Mouse (Mus musculus): ENCODE results near the gene Gm9780. TPM values are rescaled to one million over a fixed set of nuclear protein-coding genes. Genes with fewer than 3 reads are reported as not detected.
"Not testable (repeated sequence)": the region's sequence is repeated elsewhere in the genome, so short reads cannot be mapped to it uniquely, and the experiment has no call there.

Gene Gm9780
- total RNA-seq, 1 experiment, result 5.2 TPM

DNA sequence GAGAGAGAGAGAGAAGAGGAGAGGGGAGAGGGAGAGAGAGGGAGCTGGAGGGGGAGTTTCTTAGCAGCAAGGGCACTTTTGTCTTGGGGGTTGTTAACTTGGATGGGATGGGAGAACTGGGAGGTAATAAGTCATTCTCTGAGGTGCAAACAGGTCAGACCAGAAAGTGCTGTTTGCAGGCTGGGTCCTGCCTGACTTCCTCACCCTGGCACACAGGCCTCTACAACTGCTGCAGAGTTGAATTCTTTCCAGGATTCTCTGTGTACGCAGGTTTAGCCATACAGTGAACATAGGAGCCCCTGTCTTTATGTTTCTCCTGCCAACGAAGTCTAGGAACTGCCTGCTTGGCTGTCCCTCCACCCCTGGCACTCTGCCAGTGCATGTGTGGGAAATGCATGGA, 35.0 kb downstream of the Gm9780 start:
- H3K9me3 ChIP-seq (ENCODE audit: control insufficient read depth, insufficient read depth, low read depth, low read length); H3K36me3 ChIP-seq (ENCODE audit: control insufficient read depth, insufficient read depth, low read length, poor library complexity, severe bottlenecking); H3K4me3 ChIP-seq (ENCODE audit: insufficient read depth in 1 of 2, low read depth in 1 of 2, low read length in 2 of 2, poor library complexity in 1 of 2, severe bottlenecking in 1 of 2); DNase-seq (ENCODE audit: low read depth, low spot score); in situ Hi-C loops (cut with MboI; ENCODE audit: low sequenced_read_pairs in 2 of 2, unreplicated experiment in 2 of 2); H3K9ac ChIP-seq (ENCODE audit: insufficient read depth, low read depth, low read length, poor library complexity, severe bottlenecking); H3K27ac ChIP-seq (ENCODE audit: insufficient read depth, low read depth, low read length, poor library complexity, severe bottlenecking); H3K4me1 ChIP-seq (ENCODE audit: control insufficient read depth in 2 of 2, insufficient read depth in 2 of 2, low read length in 2 of 2, poor library complexity in 1 of 2): not testable (repeated sequence)

DNA sequence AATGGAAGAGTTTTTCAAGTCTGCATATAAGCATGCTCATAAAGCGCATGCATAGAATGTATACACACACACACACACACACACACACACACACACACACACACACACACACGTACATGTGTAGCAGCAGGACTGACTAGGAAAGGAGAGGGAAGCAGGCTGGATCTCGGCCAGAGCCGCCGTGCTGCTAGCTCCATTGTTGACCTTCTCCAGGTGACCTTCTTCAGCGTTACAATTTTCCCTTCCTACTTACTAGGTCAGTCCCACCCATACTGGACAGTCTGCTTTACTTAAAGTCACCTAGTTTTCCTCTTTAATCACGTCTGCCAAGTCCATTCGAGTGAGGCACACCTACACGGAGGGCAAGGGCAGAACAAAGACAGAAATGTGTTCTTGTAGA, 60.6 kb downstream of the Gm9780 start:
- H3K36me3 ChIP-seq (ENCODE audit: control insufficient read depth, insufficient read depth, low read length, poor library complexity, severe bottlenecking); H3K27ac ChIP-seq (ENCODE audit: insufficient read depth, low read depth, low read length, poor library complexity, severe bottlenecking); H3K4me1 ChIP-seq (ENCODE audit: control insufficient read depth in 2 of 2, insufficient read depth in 2 of 2, low read length in 2 of 2, poor library complexity in 1 of 2); DNase-seq (ENCODE audit: low read depth, low spot score); H3K9me3 ChIP-seq (ENCODE audit: control insufficient read depth, insufficient read depth, low read depth, low read length); H3K9ac ChIP-seq (ENCODE audit: insufficient read depth, low read depth, low read length, poor library complexity, severe bottlenecking); in situ Hi-C loops (cut with MboI; ENCODE audit: low sequenced_read_pairs in 2 of 2, unreplicated experiment in 2 of 2); H3K4me3 ChIP-seq (ENCODE audit: insufficient read depth in 1 of 2, low read depth in 1 of 2, low read length in 2 of 2, poor library complexity in 1 of 2, severe bottlenecking in 1 of 2): not testable (repeated sequence)

DNA sequence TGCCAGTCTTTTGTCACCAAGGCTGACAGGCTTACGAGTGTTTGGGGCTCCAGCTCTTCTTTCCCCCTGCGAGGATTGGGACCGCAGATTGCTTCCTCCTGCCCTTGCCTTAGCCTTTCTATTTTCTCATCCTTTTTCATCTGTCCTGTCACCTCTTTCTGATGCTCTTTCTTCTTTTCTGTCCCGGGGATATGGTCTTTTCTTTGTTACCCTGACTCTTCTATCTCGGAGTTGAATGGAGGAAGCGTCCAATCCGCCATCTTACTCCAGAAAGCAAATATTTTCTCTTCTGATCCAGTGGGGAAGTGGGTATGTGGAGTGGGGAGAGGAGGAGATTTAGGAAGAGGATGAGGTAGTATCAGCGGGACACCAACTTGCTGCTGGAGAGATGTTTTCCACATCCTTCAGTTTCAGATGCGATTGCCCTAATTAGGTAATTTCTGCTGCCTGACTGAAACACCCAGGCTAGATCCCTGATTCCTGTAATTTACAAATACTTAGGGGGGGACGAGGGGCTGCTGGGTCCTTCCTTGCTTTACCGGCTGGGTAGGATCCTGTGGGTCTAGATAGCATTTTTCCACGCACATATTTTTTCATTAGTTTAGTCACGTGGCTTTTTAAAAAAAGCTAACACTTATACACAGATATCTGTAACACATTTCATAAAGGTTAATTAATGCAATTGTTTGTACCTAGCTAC, 63.1 kb downstream of the Gm9780 start:
- H3K4me1 ChIP-seq (ENCODE audit: control insufficient read depth in 2 of 2, insufficient read depth in 2 of 2, low read length in 2 of 2, poor library complexity in 1 of 2); H3K36me3 ChIP-seq (ENCODE audit: control insufficient read depth, insufficient read depth, low read length, poor library complexity, severe bottlenecking); in situ Hi-C loops (cut with MboI; ENCODE audit: low sequenced_read_pairs in 2 of 2, unreplicated experiment in 2 of 2); H3K9ac ChIP-seq (ENCODE audit: insufficient read depth, low read depth, low read length, poor library complexity, severe bottlenecking); DNase-seq (ENCODE audit: low read depth, low spot score); H3K9me3 ChIP-seq (ENCODE audit: control insufficient read depth, insufficient read depth, low read depth, low read length); H3K27ac ChIP-seq (ENCODE audit: insufficient read depth, low read depth, low read length, poor library complexity, severe bottlenecking); H3K4me3 ChIP-seq (ENCODE audit: insufficient read depth in 1 of 2, low read depth in 1 of 2, low read length in 2 of 2, poor library complexity in 1 of 2, severe bottlenecking in 1 of 2): not testable (repeated sequence)

DNA sequence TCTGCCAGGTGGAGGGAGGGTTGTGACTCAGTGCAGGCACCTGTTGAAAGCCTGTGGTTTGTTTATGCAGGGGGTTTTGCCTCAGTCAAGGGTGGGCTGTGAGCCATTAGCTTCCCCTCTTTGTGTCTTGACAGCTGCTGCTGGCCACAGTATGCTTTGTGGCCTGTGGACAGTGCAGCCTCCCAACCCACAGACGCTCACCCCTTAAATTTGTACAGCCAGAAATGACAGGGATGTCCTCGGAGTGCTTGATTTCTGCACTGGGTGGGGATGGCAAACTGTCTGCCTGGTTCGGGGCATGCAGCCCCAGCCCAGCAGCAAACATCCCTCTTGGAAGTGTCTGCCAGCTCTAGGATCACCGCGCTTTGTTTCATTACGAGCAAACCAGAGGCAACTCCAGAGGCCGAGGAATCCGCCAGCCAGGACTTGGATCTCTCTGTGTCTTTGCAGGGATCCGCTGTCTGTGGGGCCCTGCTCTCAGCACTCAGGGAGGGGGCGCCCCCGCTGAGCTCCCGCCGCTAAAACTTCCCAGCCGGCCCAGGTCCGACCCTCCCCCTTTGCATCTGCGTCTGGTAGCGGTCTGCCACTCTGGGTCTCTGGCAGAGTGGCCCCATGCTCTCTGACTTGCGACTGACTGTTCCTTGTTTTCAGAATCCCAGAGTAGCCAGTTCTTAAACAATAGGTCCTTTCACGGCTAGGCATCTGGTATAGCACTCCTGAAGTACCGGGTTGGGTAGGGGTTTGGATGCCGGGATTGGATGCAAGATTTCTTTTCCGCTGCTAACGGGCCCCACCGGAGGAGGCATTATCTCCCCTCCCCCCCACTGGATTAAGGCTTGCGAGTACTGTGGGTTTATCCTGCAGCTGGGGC, 63.9 kb downstream of the Gm9780 start, which contains the start of gene Duxbl1:
TSS of gene Duxbl1 (plus strand) at position 207 of the 871 bp plus-strand sequence.
- H3K9me3 ChIP-seq (ENCODE audit: control insufficient read depth, insufficient read depth, low read depth, low read length); H3K36me3 ChIP-seq (ENCODE audit: control insufficient read depth, insufficient read depth, low read length, poor library complexity, severe bottlenecking); H3K9ac ChIP-seq (ENCODE audit: insufficient read depth, low read depth, low read length, poor library complexity, severe bottlenecking); DNase-seq (ENCODE audit: low read depth, low spot score); H3K4me3 ChIP-seq (ENCODE audit: insufficient read depth in 1 of 2, low read depth in 1 of 2, low read length in 2 of 2, poor library complexity in 1 of 2, severe bottlenecking in 1 of 2); H3K27ac ChIP-seq (ENCODE audit: insufficient read depth, low read depth, low read length, poor library complexity, severe bottlenecking); in situ Hi-C loops (cut with MboI; ENCODE audit: low sequenced_read_pairs in 2 of 2, unreplicated experiment in 2 of 2); H3K4me1 ChIP-seq (ENCODE audit: control insufficient read depth in 2 of 2, insufficient read depth in 2 of 2, low read length in 2 of 2, poor library complexity in 1 of 2): not testable (repeated sequence)

Other genes starting within 250 kb of the Gm9780 start
- 17.0 and 18.7 TPM in 2 replicates for gene Anxa11, start 200.6 kb downstream of the Gm9780 start, total RNA-seq (2012; rRNA removed)
- gene Plac9a, start 139.6 kb downstream of the Gm9780 start, total RNA-seq (2012; rRNA removed), result 1.3 and 6.5 TPM in 2 replicates
- 1.7 and 2.4 TPM in 2 replicates for gene Tmem254a, start 115.0 kb downstream of the Gm9780 start, total RNA-seq (2012; rRNA removed)
- 0.63 and 1.0 TPM in 2 replicates for gene Cphx1, start 104.4 kb downstream of the Gm9780 start, total RNA-seq (2012; rRNA removed)
- 0.32 TPM in 1 of 2 replicates, not detected in the other for gene Duxbl1, start 64.1 kb downstream of the Gm9780 start, total RNA-seq (2012; rRNA removed)
- gene Tmem254c, start 24.6 kb upstream of the Gm9780 start, total RNA-seq (2012; rRNA removed), result 23.6 and 25.1 TPM in 2 replicates
- gene Cphx2, start 38.8 kb upstream of the Gm9780 start, total RNA-seq (2012; rRNA removed), result 0.49 and 1.6 TPM in 2 replicates
- gene Cphx3, start 39.6 kb upstream of the Gm9780 start, total RNA-seq (2012; rRNA removed), result 4.5 and 12.3 TPM in 2 replicates
- gene Duxbl2, start 75.6 kb upstream of the Gm9780 start, total RNA-seq (2012; rRNA removed), result 7.2 and 9.1 TPM in 2 replicates
- 14.1 and 24.9 TPM in 2 replicates for gene Plac9b, start 139.8 kb upstream of the Gm9780 start, total RNA-seq (2012; rRNA removed)
- 5.4 and 5.5 TPM in 2 replicates for gene Tmem254b, start 164.3 kb upstream of the Gm9780 start, total RNA-seq (2012; rRNA removed)
- 2.8 and 3.6 TPM in 2 replicates for gene Duxbl3, start 215.3 kb upstream of the Gm9780 start, total RNA-seq (2012; rRNA removed)

All from ES-E14 (cell line).